Mouse (Mus musculus) adrenal gland, postnatal 36 days (tissue): ENCODE measurements around the gene Plce1. TPM values are rescaled to one million over a fixed set of nuclear protein-coding genes. Genes with fewer than 3 reads are reported as not detected.

Experiments
- DNase-seq, 2 experiments: peaks; one replicate each; pipeline ENCODE4 v3.0.0; 2021; ENCODE audit warnings: mixed read lengths in 1 of 2
- total RNA-seq, 2 experiments: library from RNA; stranded (reverse); gene quantifications; 2 replicates each; pipeline ENCODE4 v1.2.3; 2021

Plce1 gene
- total RNA-seq, 2 experiments from 2014 or later, result 6.5 to 8.9 TPM

DNA sequence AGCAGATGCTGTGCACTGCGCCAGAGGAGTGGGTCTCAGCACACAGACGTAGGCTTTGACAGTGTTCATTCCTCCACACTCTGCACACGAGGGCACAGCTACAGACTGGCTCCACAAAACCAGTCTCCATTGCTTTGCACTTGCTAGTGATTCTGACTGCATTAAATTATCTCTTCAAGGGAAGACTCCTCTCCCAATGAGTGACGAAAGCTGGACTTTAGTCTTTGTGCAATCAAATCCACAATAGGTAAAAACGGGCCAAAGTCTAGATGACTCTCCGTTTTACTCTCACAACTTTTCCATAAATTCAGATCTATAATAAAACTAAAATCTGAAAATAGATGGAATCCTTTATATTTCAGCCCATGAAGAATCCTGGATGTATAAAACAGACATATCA lies 242.1 kb downstream of the Plce1 start:
- DNase-seq, result no peak

DNA sequence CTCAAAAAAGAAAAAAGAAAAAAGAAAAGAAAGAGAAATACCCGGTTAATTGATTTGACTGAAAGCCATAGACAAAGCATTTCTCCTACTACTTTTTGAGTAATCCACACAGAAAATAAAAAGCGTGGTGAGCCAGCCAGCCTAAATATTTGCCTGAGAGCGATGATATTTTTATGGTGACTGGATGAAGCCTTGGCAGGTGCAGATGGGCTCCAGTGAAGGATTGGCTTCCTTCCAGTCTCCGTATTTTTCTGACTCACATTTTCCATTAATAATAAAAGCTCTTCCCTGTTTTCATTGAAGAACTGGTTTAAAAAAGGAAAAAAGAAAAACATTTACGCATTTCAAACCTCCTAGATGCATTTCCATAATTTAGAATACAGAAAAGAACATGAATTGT lies 243.1 kb downstream of the Plce1 start:
- no peak for DNase-seq

GRCm38 (mm10) chr19:38728842-38729241 lies 247.9 kb downstream of the Plce1 start:
- no peak for DNase-seq

GRCm38 (mm10) chr19:38729264-38729663 lies 248.4 kb downstream of the Plce1 start:
- DNase-seq, result no peak

DNA sequence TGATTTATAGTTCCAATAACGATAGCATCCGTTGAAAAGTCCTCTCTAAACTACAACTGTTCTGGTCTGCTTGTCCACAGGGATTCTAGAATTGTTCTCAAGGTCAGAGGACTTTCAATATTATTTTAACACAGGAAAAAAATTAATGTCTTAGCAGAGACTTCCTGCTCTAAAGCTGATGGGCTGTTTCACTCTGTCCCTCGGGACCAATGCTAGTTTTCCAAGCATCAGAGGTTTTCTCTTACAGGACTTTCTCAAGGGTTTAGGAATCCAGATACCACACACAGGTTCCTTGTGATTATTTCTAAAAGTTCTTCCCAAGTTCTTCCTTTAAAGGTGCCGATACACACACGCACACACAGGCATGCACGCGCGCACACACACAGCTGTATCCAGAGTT lies 263.6 kb downstream of the Plce1 start:
- no peak for DNase-seq

DNA sequence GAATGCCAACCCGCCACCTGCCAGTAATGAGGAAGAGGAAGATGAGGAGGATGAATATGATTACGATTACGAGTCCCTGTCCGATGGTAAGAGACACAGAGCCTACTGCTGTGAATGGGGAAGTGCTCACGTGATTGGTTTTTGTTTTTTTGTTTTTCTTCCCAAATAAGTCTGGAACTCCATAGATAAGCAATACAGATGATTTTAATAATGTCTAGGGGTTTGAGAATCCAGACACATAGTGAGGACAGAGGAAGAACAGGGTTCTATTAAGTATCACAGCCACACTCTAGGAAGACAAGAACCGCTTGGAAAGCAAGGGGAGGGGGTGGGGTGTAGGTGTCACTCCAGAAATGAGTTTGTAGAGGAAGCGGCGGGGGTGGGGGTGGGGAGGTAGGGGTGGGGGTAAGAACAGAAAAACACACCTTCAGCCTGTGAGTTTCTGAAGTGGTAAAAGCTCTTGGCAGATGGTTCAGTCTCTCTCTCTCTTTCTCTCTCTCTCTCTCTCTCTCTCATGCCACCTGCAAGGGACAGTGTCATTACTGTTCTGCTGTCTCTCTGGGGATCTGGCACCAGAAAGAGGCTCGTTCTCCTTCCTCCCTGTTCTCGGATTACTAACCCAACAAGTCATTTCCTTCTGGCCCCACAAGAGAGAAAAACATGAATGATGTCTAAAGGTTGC lies 265.0 kb downstream of the Plce1 start:
- no peak for DNase-seq

- DNase-seq, result no peak
These were observed 265.6 kb downstream of the Plce1 start for GRCm38 (mm10) chr19:38746492-38747014.

- no peak for DNase-seq
These were observed 269.3 kb downstream of the Plce1 start for GRCm38 (mm10) chr19:38750192-38750591.

- no peak for DNase-seq
These were observed 276.3 kb downstream of the Plce1 start for GRCm38 (mm10) chr19:38757161-38757560.

GRCm38 (mm10) chr19:38758056-38758455 lies 277.1 kb downstream of the Plce1 start:
- no peak for DNase-seq

- DNase-seq, result no peak
These were observed 278.0 kb downstream of the Plce1 start for GRCm38 (mm10) chr19:38758685-38759472.

DNA sequence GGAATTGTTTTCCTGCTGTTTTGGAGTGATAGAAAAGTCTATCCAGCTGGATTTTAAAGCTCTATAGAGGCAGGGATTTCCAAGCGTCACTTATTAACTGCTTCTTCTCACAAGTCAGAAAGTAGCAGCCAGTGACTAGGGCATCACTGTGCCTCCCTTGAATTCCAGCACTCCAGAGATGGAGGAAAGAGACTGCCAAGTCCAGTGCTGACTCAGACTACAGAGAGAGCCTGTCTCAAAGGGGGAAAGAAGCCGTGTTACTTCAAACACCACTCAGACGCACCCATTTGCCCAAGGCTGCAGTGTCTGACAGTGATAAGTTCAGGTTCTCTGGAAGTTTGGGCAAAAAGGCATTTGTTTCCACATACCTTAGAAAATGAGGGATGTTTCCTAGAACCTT lies 279.5 kb downstream of the Plce1 start:
- DNase-seq, result no peak

DNA sequence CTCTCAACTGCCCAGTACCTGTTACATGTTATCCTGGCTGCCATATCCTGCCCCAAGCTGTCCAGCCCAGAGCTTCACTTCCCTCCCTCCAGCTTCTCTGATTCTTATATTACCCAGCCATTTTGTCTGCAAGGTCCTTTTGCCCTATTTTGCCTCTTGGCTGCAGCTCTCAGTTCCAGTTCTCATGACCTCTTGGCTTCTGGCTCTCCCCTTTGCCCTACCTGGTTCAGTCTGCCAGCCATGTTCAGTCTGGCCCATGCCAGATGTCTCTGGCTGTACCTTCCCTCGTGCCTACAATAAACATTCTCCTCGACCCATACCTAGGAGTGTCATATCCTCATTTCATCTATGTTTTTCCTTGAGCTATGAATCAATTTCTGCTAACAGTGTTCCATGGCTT lies 285.4 kb downstream of the Plce1 start:
- peak; percentile 7 to 34 for DNase-seq

- DNase-seq, result peak; percentile 55 to 62
These were observed 294.6 kb downstream of the Plce1 start for GRCm38 (mm10) chr19:38775548-38775947.

DNA sequence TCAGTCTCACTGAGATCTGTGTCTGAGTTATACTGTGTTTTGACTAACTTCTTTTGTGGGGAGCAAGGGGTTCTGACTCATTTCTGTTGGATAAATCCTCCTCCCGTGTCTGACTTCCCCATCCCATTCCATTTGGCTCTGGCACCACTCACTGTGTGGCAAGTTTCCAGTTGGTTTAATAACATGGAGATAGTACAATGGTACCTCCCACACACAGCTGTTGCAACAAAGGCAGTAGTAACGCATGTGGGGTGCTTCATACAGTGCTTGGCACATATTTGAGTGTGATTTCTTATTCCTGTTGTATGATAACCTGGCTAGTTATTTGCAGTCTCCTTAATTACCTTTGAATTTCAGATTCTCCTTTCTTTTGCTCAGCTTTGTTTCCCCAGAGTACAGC lies 297.9 kb downstream of the Plce1 start:
- no peak for DNase-seq

- no peak for DNase-seq
These were observed 302.6 kb downstream of the Plce1 start for GRCm38 (mm10) chr19:38783542-38783941.

GRCm38 (mm10) chr19:38787756-38788155 lies 306.8 kb downstream of the Plce1 start:
- no peak for DNase-seq

GRCm38 (mm10) chr19:38793563-38794045 lies 312.7 kb downstream of the Plce1 start:
- no peak for DNase-seq

DNA sequence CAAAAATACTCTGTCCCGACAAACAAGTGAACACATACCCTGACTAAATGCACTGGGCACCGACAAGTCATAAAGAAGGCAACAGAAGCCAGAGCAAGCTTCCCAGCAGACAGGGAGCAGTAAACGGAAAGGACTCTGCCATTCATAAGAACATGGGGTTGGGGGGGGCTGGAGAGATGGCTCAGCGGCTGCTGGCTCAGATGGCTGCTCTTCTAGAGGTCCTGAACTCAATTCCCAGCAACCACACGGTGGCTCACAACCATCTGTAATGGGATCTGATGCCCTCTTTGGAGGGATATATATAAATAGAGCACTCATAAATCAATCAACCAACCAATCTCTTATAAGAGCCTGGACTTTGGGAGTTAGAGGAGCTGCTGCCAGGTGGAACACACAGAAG lies 315.6 kb downstream of the Plce1 start:
- no peak for DNase-seq

- no peak for DNase-seq
These were observed 317.4 kb downstream of the Plce1 start for GRCm38 (mm10) chr19:38798291-38798690.

DNA sequence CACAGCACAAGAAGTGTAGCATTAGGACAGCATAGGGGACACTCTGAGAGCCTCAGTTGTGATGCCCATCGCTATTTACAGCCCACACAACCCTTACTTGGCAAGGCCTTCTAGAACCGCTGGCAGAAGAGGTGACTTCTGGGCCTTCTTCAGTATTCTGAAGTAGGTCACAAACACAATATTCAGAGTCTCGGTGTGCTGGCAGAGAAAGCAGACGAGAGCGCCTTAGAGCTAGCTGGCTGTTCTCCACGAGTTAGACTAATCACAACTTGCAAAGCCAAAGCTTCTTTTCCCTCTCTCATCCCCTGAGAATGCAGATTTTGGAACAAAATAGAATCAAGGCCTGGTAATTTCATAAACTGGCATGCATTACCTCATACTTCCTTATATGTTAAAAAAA lies 317.9 kb downstream of the Plce1 start:
- DNase-seq, result peak in 1 of 2 experiments; percentile 8

DNA sequence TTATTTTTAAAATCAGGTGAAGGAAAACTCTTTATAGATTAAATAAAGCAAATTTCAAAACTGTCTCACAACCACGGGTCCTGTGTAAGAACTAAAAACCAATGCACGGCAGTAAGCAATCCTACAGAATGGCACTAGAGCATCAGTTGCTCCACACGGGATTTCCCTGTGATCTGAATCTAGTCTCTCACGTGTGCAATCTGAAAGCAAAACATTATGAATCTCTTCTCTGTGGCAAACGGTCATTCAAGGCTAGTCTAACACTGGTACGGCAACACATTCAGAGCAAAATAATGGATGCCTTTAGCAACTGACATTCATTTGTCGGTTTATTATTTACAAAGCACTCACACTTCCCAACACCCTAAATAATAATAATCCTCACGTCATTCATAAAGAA lies 337.3 kb downstream of the Plce1 start:
- no peak for DNase-seq

DNA sequence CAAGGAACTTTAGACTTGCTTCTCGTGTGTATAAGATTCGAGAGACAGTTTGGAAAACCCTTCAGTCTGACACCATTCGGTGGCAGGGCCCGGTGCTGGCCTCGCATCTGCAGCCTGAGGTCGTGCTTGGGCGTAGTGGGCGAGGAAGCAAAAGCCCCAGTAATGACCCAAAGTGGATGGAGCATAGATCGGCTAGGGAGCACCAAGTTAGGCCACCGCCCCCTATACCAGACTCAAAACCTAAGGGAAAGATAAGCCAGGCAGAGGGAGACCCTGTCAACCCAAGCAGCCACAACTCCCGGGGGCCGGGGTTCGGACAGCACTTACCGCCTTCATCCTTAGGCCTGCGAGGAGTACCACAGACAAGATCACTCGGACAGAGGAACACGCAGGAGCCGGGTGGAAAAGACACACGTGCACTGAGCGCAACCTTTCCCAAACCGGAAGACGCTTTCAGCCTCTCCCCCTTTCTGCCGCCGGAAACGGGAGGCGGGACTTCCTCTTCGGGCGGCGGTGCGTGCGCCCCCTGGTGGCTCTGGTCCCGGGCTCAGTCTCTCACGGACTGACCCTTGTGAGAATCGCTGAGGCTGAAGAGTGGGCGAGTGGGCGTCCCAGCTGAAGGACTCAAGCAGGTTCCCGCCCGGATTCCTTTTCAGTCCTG lies 338.0 kb downstream of the Plce1 start, which contains the start of gene Noc3l:
TSS of gene Noc3l (minus strand) at position 472 of the 661 bp plus-strand sequence.
- DNase-seq, result peak; percentile 96
